Mouse (Mus musculus): Measurements from ENCODE around the gene Ccdc73.

- TF ChIP-seq CTCF (conservative IDR thresholded peaks at IDR 0.05; ENCODE audit: insufficient read depth, insufficient read length, low read depth, low read length) (no peak), POLR2A (IDR thresholded peaks at IDR 0.05; ENCODE audit: low read depth, low read length) (no peak)
These were observed 187.9 kb downstream of the Ccdc73 start for GRCm38 (mm10) chr2:105055529-105055928.
